Mouse (Mus musculus) limb, embryonic 11.5 days (tissue): ENCODE data around the gene C2cd4c. TPM values are rescaled to one million over a fixed set of nuclear protein-coding genes. Genes with fewer than 3 reads are reported as not detected.

Experiments
- ATAC-seq: fragments of 200-750 bp; cut with Nextera tagmentation; 2 replicates; pipeline ENCODE4 v1.8.0; 2017; ENCODE audit warnings: low read depth; ENCODE audit not compliant: insufficient number of reproducible peaks, low FRiP score, low TSS enrichment
- DNase-seq: peaks from one replicate; pipeline ENCODE4 v3.0.0-alpha.2; 2015; ENCODE audit warnings: low spot score
- H3K27ac ChIP-seq: fragments of 300-500 bp; sonication (generic); replicated peaks from 2 replicates; pipeline ENCODE4 v1.5.1; 2014; ENCODE audit warnings: low read depth, mild to moderate bottlenecking, low read length
- H3K27me3 ChIP-seq: fragments of 300-500 bp; sonication (generic); 2 replicates; pipeline ENCODE4 v1.6.1; 2014; ENCODE audit warnings: mild to moderate bottlenecking, low read length, mixed read lengths; ENCODE audit not compliant: control insufficient read depth, insufficient read depth
- H3K36me3 ChIP-seq: fragments of 300-500 bp; sonication (generic); 2 replicates; pipeline ENCODE4 v1.6.1; 2014; ENCODE audit warnings: mild to moderate bottlenecking, low read length, moderate library complexity, mixed read lengths; ENCODE audit not compliant: control insufficient read depth, insufficient read depth
- H3K4me1 ChIP-seq: fragments of 300-500 bp; sonication (generic); 2 replicates; pipeline ENCODE4 v1.6.1; 2014; ENCODE audit warnings: low read length, mixed read lengths; ENCODE audit not compliant: control insufficient read depth, insufficient read depth
- H3K4me2 ChIP-seq: fragments of 300-500 bp; sonication (generic); 2 replicates; pipeline ENCODE4 v1.6.1; 2014; ENCODE audit warnings: low read depth, mild to moderate bottlenecking, moderate library complexity; ENCODE audit not compliant: severe bottlenecking
- H3K4me3 ChIP-seq: fragments of 300-500 bp; sonication (generic); 2 replicates; pipeline ENCODE4 v1.5.1; 2014; ENCODE audit warnings: low read depth, low read length
- H3K9ac ChIP-seq: fragments of 300-500 bp; sonication (generic); 2 replicates; pipeline ENCODE4 v1.6.1; 2014; ENCODE audit warnings: mild to moderate bottlenecking, low read length
- H3K9me3 ChIP-seq: fragments of 300-500 bp; sonication (generic); 2 replicates; pipeline ENCODE4 v1.6.1; 2016; ENCODE audit warnings: low read length; ENCODE audit not compliant: control insufficient read depth
- WGBS: fragments of 180-500 bp; shearing (Covaris S2); extraction: QIAGEN DNeasy Blood & Tissue Kit; methylation state at CpG from one replicate; pipeline ENCODE4 v1.1.7; 2014; 5-methylcytosine and 5-hydroxymethylcytosine counted together
- polyA plus RNA-seq: library from polyadenylated mRNA; unstranded; fragments of >200 nt; fragmentation: Nextera tagmentation; extraction: Ambion mirVana; gene quantifications from 2 replicates; pipeline ENCODE4 v1.2.1, GENCODE M21; 2014

Gene C2cd4c
- polyA plus RNA-seq, 1 experiment from 2014 or later: not detected

DNA sequence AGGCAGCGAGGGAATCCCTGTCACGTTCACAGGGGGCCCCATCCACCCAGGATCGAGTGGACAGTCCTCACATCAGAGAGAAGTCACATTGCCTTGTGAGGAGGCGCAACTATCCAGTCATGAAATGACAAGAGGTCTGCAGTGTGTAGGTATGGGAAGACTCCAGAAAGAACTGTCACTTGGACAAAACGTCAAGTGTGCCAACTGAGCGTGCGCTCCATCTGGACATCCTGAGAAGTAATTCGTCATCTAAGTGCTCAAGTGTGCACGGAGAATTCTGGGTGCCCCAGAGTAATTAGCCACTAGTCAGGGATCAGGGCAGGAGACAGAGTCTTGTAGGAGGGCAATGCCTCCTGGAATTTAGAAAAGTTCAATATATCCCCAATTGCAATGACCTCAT lies 11.6 kb upstream of the C2cd4c start:
- Histone ChIP-seq H3K27ac (no peak overlapping the region), H3K4me3 (no peak overlapping the region), H3K36me3 (no peaks in the 10 kb centered on the region), H3K9me3 (no peaks in the 10 kb centered on the region), H3K4me2 (no peak overlapping the region), H3K4me1 (no peaks in the 10 kb centered on the region), H3K9ac (no peak overlapping the region), H3K27me3 (no peaks in the 10 kb centered on the region)
- DNase-seq (no peak), ATAC-seq (no peak)
- WGBS: 80% methylated on average over 9 of the region's 9 CpGs

DNA sequence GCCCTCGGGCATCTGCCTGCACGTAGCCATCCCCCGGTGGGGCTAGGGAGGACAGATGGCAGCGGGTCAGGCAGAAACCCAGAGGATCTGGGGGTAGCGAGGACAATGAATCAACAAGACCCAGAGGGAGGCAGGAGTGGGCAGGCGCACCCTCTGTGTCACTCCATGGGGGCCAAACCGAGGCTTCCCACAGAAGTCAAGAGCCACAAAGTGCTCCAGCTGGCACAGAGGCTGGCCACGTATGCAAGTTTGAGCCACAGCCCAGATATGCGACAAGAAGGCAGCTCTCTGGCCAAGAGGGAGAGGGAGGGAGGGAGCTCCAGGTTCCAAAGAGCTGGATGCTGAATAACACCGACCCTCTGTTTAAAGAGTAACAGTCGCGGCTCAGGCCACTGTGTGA lies 10.1 kb upstream of the C2cd4c start:
- 77% methylated on average over 12 of the region's 12 CpGs for WGBS
- Histone ChIP-seq H3K27ac (no peak overlapping the region), H3K9me3 (no peaks in the 10 kb centered on the region), H3K4me2 (no peak overlapping the region), H3K9ac (no peak overlapping the region), H3K36me3 (no peaks in the 10 kb centered on the region), H3K27me3 (no peaks in the 10 kb centered on the region), H3K4me3 (no peak overlapping the region), H3K4me1 (no peaks in the 10 kb centered on the region)
- DNase-seq (no peak), ATAC-seq (no peak)

DNA sequence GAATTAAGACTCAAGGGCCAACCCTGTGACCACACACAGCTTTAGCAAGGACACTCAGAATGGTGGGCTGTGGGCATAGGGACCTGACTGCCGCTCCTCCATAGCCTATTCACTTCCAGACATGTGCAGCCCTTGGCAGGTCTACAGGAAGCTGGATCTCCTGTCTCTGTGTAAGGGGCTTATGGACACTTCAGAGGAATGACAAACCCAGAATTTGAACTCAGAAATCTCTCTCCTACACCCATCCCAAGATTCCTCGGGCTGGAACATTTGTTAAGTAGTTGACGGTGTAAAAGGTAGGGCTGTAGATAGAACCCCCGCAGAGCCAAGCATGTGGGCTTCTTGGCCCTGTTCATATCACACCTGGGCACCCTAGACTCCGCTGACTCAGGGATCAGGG lies 2.6 kb upstream of the C2cd4c start:
- no peaks in the 10 kb centered on the region for H3K9me3 ChIP-seq
- no peak for ATAC-seq
- H3K27me3 ChIP-seq: peaks cover 25% of the 10 kb centered on the region
- no peaks in the 10 kb centered on the region for H3K36me3 ChIP-seq
- no peak overlapping the region for H3K4me2 ChIP-seq
- peaks cover 19% of the 10 kb centered on the region; the same call in 1 of the 2 replicates for H3K4me1 ChIP-seq
- H3K4me3 ChIP-seq: no peak overlapping the region
- H3K27ac ChIP-seq: no peak overlapping the region
- 88% methylated on average over 5 of the region's 5 CpGs for WGBS
- DNase-seq: no peak
- H3K9ac ChIP-seq: no peak overlapping the region

DNA sequence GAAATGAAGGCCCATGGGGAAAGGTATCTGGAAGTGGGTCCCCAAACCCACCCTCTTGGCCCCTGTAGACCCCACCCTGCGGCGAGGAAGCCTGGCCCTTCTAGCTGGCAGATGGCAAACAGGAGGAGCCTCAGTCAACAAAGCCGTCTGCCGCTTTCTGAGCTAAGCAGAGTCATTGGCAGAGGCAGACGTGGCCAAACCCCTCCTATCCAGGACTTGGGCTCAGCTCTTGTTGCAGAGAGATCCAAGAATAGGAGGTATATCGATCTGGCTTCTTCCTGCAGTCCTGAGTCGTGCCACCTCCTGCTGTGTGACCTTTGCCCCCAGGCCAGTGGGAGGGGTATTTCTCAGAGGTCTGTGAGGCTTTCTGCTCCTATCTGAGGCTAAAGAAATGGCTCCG lies 2.0 kb upstream of the C2cd4c start:
- ATAC-seq (no peak), DNase-seq (no peak)
- H3K4me1 ChIP-seq: peaks cover 19% of the 10 kb centered on the region; the same call in 1 of the 2 replicates
- no peak overlapping the region for H3K9ac ChIP-seq
- WGBS: 13% methylated on average over 8 of the region's 8 CpGs
- no peaks in the 10 kb centered on the region for H3K9me3 ChIP-seq
- no peak overlapping the region for H3K4me2 ChIP-seq
- no peaks in the 10 kb centered on the region for H3K36me3 ChIP-seq
- peaks cover 25% of the 10 kb centered on the region for H3K27me3 ChIP-seq
- no peak overlapping the region for H3K27ac ChIP-seq
- H3K4me3 ChIP-seq: no peak overlapping the region

DNA sequence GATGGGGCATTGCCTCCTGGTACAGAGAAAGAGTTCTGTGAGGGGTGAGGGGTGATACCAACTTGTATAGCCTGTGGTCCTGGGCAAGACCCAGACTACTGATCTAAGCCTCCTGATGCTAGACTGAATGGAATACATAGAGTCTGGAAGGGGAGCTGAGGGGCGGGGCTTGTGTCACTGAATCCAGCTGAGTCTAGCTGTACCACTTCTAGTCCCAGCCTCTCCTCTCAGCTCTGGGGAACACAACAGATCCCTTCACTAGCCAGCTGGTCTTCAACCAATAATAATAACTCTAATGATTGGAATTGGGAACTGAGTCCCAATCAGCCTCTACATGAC lies 449 bp upstream of the C2cd4c start:
- H3K27me3 ChIP-seq: peaks cover 25% of the 10 kb centered on the region
- H3K4me3 ChIP-seq: peak overlapping the region; percentile 54

DNA sequence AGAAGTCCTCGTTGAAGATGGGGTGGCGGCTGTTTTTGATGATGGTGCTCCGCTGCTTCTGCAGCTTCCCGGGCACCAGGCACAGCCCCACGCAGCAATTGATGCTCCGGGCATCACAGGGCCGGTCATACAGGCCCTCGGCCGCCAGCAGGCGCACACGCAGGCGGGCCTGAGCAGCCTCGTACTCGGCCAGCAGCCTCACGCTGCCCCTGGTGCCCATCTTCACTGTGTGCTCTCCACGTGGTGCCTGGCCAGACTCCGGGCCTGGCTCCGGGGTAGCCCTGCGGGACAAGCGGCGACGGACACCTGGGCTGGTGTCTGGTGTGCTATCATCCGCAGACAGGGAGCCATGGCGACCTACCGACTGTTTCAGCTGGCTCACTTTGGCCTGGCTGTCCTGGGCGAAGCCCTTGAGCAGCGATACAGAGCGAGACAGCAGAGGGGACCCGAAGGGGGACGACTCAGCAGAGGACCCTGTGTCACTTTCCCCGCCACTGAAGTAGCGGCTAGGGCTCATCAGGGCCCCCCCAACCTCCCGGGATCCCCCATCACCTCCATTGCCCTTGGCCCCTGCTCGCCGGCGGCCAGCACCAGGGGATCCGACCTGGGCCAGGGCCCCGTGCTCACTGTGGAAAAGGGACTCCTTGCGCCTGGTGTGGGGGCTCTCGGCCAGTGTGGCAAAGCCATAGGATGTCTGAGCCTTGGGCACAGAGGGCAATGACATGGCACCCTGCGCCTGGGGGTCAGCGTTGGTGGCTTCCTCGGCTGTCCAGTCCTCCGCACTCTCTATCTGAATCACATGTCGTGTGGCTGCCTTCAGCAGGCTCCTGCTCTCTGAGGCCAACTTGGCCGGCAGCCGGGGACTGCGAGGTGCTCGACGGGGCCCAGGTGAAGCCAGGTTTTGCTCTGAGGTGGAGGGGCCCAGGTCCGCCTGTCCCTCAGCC lies 1.4 kb downstream of the C2cd4c start:
- H3K27me3 ChIP-seq: peaks cover 25% of the 10 kb centered on the region
- H3K27ac ChIP-seq: no peak overlapping the region
- 12% methylated on average over 50 of the region's 51 CpGs for WGBS
- H3K9me3 ChIP-seq: no peaks in the 10 kb centered on the region
- peak overlapping the region; percentile 34; the same call in 1 of the 2 replicates for H3K4me2 ChIP-seq
- H3K4me1 ChIP-seq: peaks cover 19% of the 10 kb centered on the region; the same call in 1 of the 2 replicates
- H3K9ac ChIP-seq: 0 out of 2 replicates have a peak overlapping the region, but pooled peaks have one; percentile 7
- H3K4me3 ChIP-seq: peak overlapping the region; percentile 10; the same call in 1 of the 2 replicates
- no peak for ATAC-seq
- peak; percentile 55 for DNase-seq
- H3K36me3 ChIP-seq: no peaks in the 10 kb centered on the region

More for the DNA sequence above, 449 bp upstream of the C2cd4c start:
- H3K9me3 ChIP-seq: no peaks in the 10 kb centered on the region
- peak overlapping the region; percentile 93 for H3K4me2 ChIP-seq
- peaks cover 19% of the 10 kb centered on the region; the same call in 1 of the 2 replicates for H3K4me1 ChIP-seq
- H3K9ac ChIP-seq: no peak overlapping the region
- WGBS: 77% methylated on average over 1 of the region's 1 CpGs
- ATAC-seq (peak; percentile 38), DNase-seq (no peak)
- H3K36me3 ChIP-seq: no peaks in the 10 kb centered on the region
- H3K27ac ChIP-seq: no peak overlapping the region

DNA sequence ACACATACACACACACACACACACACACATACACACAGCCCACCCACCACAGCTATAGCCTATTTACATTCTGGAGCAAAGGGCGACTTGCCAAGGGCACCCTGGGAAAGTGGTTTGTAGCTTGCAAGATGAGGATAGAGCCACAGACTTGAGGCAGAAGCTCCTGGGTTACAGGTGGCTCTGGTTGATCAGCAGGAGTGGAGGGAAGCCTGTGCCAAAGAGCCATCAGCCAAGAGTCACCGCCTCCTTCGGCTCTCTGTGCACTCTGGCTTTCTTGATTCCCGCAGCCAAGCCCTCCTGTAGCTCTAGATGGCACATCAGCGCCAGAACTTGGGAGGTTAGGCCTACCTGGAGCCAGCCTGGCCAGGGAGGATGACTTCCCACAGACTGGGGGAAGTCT lies 2.5 kb downstream of the C2cd4c start:
- peaks cover 19% of the 10 kb centered on the region; the same call in 1 of the 2 replicates for H3K4me1 ChIP-seq
- DNase-seq: no peak
- H3K9ac ChIP-seq: no peak overlapping the region
- H3K27ac ChIP-seq: no peak overlapping the region
- H3K36me3 ChIP-seq: no peaks in the 10 kb centered on the region
- WGBS: 25% methylated on average over 5 of the region's 5 CpGs
- no peak overlapping the region for H3K4me3 ChIP-seq
- no peak overlapping the region for H3K4me2 ChIP-seq
- H3K9me3 ChIP-seq: no peaks in the 10 kb centered on the region
- no peak for ATAC-seq
- H3K27me3 ChIP-seq: peaks cover 25% of the 10 kb centered on the region

DNA sequence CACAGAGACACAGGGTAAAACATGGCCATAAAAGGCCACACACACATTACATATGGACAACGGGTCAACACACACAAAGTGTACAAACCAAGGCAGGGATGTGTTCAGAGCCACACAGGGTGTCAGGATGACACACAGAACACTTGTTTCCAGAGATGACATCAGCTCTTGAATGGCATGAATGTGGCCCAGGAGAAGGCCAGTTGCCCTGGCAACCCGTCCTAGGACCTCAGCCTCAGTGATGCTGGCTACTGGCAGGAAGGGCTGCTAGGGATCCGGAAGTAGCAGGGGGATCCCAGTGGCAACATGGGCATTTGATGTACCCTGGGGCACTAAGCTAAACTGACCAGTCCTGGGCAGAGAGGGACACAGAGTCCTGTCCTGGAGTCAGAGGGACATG lies 4.5 kb downstream of the C2cd4c start:
- Histone ChIP-seq H3K9ac (no peak overlapping the region), H3K27ac (no peak overlapping the region), H3K4me3 (no peak overlapping the region), H3K9me3 (no peaks in the 10 kb centered on the region), H3K36me3 (no peaks in the 10 kb centered on the region), H3K4me2 (no peak overlapping the region), H3K27me3 (peaks cover 25% of the 10 kb centered on the region), H3K4me1 (peaks cover 19% of the 10 kb centered on the region; the same call in 1 of the 2 replicates)
- 87% methylated on average over 3 of the region's 3 CpGs for whole genome bisulfite sequencing
- ATAC-seq (no peak), DNase-seq (no peak)
